Mouse (Mus musculus) large intestine, adult 2 months (tissue): Measurements from ENCODE around the gene Evl. TPM values are rescaled to one million over a fixed set of nuclear protein-coding genes. Genes with fewer than 3 reads are reported as not detected.
A peak's percentile ranks its signal among the peaks of the same experiment; 100 is the strongest.
"Not testable (repeated sequence)": the region's sequence is repeated elsewhere in the genome, so short reads cannot be mapped to it uniquely, and the experiment has no call there.

ENCODE experiments used
- DNase-seq: peaks from one replicate; pipeline ENCODE4 v3.0.0-alpha.2; 2012; ENCODE audit warnings: low read depth, low spot score
- WGBS: fragments of 180-500 bp; shearing (Covaris S2); methylation state at CpG from one replicate; pipeline ENCODE4 v1.1.7; 2018; 5-methylcytosine and 5-hydroxymethylcytosine counted together
- polyA plus RNA-seq: library from polyadenylated mRNA; depleted of rRNA; stranded (reverse); fragments of >200 nt; gene quantifications from 2 replicates; pipeline ENCODE4 v1.2.3, GENCODE M21; 2012; rRNA removed

Evl gene
- 26.9 and 27.2 TPM in 2 replicates for polyA plus RNA-seq

DNA sequence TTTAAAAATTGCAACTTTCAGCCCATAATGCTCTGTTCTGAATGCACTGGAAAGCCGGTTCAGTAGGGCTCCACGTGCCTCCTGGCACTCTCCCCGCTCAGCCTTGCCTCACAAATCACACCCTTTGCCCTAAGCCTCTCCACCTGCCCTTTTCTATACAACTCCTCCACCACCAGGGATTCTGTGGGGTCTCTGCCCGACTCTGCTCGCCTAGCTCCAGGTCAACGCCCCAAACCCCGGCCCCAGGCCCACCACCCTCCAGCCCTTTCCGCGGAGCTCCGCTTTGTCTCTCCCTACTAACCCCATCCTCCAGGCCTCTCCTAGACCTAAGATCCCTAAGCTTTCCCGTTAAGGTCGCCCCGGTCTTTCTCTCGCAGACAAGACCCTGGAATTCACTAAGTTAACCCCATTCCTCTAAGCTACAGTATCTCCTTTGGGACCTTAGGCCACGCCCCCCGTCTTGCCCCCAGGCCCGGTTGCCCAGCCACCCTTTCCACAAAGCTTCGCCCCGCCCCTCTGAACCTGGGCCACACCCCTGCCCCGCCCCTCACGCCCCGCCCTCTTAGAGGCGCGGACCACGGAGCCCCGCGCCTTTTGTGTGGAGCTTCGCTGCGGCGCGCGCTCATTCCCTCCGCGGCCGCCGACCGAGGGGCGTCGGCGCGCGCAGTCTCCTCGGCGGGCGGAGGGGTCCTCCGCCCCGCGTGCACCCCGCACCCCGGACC lies at the start of gene Evl:
Gene Evl (plus strand): TSS at position 601 of the 722 bp plus-strand sequence.
- WGBS = 3% methylated on average over 50 of the region's 50 CpGs
- DNase-seq = no peak

DNA sequence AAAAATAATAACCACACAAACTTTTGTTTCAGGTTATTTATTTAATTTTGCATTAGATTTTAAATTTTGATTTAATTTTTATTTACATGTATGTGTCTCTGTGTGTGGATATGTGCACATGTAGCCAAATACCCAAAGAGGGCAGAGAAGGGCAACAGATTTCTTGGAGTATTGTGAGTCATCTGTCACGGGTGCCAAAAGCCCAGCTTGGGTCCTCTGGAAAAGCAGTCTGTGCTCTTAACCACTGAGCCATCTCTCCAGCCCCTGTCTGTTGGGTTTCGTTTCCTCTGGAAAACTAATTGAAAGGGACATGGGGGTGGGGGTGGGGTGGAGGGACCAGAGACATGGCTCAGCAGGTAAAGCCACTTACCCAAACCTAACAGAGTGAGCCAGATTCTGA lies 48.7 kb upstream of the Evl start:
- WGBS = 72% methylated on average over 2 of the region's 2 CpGs

DNA sequence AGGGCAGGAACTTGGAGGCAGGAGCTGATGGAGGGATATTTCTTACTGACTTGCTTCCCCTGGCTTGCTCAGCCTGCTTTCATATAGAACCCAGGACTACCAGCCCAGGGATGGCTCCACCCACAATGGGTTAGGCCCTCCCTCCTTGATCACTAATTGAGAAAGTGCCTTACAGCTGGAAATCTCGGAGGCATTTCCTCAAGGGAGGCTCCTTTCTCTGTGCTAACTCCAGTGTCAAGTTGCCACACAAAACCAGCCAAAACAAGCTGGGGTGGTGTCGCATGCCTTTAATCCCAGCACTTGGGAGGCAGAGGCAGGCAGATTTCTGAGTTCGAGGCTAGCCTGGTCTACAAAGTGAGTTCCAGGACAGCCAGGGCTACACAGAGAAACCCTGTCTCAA lies 47.5 kb upstream of the Evl start:
- DNase-seq = not testable (repeated sequence)
- WGBS = 77% methylated on average over 3 of the region's 3 CpGs

More for the DNA sequence above, 48.7 kb upstream of the Evl start:
- DNase-seq = no peak

DNA sequence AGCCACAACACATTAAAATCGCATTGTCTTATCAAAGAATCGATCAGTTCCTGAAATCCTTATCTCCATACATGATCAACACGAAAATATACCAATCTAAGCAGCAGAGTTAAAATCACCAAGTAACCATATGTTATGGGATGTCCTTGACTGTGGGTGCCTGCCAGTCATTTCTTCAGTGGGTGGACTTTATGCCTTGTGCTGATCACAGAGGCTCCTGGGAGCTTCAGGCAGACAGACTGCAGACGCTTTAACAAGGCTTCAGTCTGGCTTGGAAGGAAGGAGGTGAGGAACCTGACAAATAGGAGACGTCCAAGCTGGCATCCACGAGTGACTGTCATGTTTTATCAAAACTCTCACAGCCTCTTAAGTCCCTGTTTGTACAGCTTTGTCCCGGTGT lies 43.9 kb upstream of the Evl start:
- WGBS = 66% methylated on average over 7 of the region's 7 CpGs
- DNase-seq = no peak

DNA sequence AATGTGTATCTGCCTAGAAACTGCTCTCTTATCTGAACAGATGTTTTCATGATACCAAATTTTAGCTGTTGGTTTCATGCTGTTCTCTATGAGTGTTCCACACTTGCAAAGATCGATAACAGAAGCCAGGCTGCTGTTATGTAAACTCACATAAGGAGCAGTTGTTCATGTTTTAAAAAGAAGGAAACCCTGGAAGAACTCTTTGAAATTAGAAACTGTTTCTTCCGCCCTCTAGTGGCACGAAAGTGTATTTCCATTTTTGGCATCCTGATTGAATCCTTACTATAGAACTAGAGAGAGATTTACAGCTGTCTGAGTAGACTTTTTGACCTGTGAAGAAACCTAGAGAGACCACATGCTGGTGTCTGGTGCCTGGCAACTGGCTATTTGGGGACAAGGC lies 43.5 kb upstream of the Evl start:
- WGBS = 2% methylated on average over 3 of the region's 3 CpGs
- peak; percentile 24 for DNase-seq

DNA sequence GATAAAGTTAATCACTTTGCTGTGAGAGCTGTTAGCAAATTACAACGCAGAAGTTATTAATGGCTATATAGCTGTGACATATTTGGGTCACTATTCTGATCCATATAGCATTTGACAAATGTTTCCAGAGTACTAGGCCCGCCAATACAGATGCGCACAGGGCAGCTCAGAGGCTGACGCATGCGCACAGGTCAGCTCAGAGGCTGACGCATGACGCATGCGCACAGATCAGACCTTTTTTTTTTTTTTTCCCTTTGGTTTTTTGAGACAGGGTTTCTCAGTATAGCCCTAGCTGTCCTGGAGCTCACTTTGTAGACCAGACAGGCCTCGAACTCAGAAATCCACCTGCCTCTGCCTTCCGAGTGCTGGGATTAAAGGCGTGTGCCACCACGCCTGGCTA lies 39.1 kb upstream of the Evl start:
- no peak for DNase-seq
- 94% methylated on average over 12 of the region's 12 CpGs for WGBS

DNA sequence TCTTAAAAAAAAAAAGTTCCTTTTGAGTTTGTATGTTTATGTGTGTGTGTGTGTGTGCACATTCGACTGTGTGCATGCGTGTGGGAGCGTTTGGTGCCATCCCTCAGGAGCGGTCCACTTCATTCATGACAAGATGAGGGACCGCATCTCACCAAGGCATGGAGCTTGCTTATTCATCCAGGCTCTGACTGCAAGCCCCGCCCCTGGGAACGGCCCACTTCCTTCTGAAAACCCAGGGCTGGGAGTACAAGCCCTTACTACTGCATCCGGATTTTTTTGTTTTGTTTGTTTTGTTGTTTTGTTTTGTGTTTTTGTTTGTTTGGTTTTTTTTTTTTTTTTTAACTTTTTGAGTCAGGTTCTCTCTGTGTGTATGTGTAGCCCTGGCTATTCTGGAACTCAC lies 35.1 kb upstream of the Evl start:
- DNase-seq = no peak
- 55% methylated on average over 8 of the region's 8 CpGs for WGBS

DNA sequence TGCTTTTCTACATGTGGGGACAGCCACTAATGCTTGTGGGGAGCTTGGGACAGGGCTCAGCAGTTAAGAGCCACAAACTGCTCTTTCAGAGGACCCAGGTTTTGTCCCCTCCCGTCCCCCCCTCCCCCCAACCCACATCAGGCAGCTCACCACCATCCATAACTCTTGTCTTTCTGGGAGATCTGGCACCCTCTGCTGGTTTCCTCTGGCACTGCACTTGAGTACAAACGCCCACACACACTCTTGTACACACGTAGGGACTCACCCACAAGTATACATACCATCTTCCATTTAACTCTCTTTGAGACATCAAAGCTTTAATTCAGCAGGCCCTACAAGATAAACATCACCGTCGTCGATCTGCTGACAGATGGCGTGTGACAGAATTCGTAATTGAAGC lies 25.3 kb upstream of the Evl start:
- WGBS = 52% methylated on average over 8 of the region's 8 CpGs
- DNase-seq = no peak

DNA sequence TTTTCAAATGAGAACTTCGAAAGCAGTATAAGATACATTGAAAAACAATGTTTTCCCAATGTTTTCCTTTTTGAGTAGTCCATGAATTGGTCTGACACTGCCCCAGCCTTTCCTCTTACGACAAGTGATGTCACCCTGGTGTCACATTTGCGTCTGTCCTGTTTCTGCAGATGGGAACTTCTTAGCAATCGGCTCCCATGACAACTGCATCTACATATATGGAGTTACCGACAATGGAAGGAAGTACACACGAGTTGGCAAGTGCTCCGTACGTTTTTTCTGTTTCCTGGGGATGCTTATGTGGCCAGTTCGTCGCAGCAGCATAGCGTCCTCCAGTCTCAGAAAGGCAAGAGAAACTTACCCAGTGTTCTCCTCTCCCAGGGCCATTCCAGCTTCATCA lies 20.0 kb upstream of the Evl start:
- no peak for DNase-seq
- 78% methylated on average over 11 of the region's 11 CpGs for WGBS

DNA sequence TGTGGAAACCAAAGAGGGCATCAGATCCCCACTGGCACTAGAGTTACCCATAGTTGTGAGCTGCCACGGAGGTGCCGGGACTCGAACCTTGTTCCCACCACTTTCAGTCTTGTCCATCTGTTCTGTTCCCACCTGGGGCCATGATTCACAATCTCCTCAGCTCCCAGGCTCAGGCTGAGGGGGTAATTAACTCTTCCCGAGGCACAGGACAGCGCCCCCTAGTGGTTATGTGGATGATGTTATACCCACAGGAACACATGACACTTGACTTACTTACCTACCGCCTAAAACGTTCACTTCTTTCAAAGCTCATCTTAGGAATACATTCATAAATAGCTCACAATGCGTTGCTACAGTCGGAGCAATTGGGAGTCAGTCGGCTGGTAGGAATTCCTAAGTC lies 18.1 kb upstream of the Evl start:
- no peak for DNase-seq
- WGBS = 74% methylated on average over 10 of the region's 10 CpGs

DNA sequence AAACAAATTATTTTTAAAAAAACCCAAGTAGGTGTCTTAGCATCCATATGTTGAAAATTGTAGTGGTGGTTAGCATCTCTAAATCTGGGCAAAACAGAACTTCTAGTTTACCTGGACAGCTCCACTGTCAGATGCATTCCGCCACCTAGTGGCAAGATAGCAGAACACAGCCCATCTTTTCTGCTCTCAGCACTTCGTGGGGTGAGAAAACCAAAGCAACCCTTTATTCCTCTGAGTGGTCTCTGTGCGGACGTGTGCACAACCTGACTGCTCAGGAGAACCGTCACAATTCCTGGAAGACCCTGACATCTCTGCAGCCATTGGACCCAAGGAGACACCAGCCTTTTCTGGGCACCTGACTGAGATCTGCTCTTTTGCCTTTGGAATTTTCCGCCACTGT lies 13.4 kb upstream of the Evl start:
- no peak for DNase-seq
- 25% methylated on average over 6 of the region's 6 CpGs for WGBS

DNA sequence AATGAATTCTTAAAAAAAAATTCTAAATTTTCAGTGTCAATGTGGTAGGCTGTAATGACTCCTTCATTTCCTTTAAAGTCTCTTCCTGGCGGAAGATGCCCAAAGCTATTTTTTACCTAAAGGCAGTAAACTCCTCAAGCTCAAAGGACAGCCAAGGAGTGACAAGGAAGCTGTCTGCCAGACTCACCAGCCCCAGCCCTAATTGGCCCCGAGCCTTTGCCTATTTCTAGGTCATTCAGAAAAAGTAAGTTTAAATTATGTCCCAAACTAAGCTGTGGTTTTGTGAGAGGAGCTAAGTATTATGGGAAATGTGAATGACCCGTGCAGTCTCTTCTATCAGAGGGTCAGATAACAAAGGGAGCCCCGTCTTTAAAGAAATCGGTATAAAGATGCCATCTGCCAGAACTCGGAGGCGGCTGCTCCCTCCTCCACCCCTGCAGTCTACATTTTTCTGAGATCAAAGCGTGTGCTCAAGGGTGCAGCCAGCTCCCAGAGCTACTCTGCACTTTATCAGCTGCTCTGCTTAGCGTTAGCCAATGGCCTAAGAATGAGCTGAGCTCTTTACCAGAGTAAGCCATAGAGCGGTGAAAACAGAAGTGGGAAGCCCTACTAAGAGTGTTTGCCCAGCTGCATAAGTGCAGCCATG lies 7.9 kb upstream of the Evl start:
- no peak for DNase-seq
- 10% methylated on average over 10 of the region's 10 CpGs for WGBS

DNA sequence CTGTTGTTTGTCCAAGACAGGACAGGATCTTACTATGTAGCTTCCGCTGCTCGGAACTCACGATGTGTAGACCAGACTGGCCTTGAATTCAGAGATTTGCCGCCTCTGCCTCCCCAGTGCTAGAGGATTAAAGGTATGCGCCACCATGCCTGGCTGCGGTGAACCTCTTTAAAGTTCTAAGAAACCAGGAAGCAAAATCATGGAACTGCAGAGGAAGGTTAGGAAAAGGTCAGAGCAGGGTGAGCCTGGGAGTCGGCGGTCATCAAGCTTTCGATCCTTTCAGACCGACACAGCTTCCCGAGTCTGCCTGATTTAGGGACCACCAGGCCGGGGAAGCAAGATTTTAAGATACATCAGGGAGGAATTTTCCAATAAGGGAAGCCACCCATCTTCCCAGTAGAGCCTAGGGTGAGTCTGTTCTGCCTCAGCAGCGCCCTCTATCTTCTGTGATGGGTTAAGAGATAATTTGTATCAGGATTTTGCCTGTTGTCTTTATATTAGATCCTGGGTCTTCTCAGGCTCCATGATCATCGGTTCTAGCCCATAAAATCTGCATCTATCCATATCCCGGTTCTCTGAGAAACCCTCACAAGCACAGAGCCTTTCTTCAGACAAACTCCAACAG lies 7.2 kb upstream of the Evl start:
- DNase-seq = no peak
- 64% methylated on average over 15 of the region's 15 CpGs for WGBS

DNA sequence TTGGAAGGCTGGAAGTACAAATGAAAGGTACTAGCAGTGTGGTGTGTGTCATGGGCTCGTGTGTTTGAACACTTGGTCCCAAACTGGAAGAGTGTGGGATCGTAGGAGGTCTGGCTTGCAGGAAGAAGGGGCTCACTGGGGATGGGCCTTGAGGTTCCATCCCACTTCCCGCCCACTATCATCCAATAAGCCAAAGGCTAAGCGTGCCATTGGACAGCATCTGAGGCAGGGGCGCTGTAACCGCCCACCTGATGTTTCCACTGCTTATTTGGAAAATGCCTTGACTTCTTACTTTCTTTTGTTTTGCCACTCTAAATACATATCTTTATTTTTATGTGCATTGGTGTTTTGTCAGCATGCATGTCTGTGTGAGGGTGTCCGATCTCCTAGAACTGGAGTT lies 2.8 kb upstream of the Evl start:
- WGBS = 87% methylated on average over 7 of the region's 7 CpGs
- no peak for DNase-seq

DNA sequence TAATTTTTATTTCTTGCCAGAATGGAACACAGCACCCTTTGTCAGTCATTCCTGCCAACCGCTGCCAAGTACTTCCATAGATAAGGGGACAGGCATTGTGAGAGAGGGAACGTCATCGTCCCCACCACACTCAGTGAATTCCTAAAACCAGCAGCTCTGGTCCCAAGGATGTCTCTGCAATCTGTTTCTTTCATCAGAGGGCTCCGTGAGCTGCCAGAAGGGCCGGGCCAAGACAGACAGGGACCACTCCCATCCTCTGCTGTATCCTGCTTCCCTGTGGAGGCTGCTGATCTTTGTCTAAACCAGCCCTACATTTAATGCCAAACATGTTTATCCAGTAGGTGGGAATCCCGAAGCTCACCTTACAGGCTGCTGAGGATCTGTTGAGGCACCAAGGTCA lies 1.4 kb upstream of the Evl start:
- DNase-seq = no peak

DNA sequence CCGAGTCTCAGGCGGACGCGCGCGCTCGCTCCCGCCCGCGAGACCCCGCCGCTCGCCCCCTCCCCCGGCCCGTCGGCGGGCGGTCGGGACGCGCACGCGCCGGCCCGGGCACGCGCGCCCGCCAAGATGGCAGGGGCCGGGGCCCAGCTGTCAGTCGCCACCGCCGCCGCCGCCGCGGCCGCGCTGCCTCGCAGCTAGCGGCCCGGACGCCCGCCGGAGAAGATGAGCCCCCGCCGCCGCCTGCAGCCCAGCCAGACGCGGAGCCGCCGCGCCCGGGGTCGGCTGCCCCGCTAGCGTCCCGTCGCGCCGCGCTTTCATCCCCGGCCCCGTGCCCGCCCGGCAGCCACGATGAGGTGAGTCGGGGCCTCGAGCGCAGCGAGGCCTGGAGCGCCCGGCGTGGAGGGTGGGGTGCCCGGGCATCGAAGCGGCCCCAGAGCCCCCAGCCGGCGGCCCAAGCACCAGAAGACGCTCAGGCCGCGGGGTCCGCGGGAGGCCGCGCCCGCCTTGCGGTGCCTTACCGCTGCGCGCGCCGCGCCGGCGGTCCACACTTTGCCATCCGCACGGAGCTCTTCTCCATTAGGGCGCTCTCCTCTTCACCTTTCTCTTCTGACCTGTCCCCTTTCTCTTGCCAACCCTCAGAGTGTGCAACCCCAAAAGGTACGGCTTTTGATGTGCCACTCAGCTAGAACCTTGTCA lies 489 bp downstream of the Evl start:
- under 1% methylated on average over 97 of the region's 100 CpGs for WGBS
- DNase-seq = no peak

More for the DNA sequence above, 1.4 kb upstream of the Evl start:
- WGBS = 33% methylated on average over 6 of the region's 6 CpGs

DNA sequence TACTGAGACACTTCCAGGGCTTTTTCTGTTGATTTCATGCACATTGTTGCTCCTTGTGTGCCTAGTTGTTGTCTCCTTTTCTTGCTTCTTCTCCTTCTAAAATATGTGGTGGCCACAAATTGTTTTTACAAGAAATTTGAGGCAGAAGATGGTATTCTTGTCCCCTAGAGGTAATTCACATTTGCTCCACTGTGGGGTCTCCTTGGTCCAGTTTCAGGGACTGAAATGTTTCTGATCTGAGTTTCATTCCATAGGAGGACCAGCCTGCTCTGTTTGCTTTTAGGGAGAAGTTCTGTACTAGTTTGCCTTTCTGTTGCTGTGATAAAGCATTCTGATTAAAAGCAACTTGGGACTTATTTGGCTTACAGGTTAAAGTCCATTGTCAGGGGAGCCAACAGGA lies 3.7 kb downstream of the Evl start:
- no peak for DNase-seq

DNA sequence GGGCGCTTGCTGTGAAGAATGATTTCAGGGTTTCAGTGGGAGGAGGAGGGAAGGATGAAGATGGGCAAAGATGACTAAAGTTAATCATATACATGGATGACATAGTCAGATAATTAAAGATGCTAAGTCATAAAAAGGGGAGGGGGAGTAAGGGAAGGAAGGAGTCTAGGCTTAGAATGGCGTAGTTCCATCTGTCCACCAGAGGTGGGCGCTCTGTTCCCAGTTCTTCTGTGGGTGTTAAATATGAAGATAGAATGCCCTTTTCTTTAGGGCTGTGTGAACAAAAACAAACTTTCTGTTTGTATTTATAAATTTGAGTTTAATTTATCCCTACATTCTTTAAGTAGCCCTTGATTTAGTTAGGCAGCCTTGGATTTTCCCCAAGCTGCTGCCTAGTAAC lies 8.7 kb downstream of the Evl start:
- 86% methylated on average over 3 of the region's 3 CpGs for WGBS
- no peak for DNase-seq

DNA sequence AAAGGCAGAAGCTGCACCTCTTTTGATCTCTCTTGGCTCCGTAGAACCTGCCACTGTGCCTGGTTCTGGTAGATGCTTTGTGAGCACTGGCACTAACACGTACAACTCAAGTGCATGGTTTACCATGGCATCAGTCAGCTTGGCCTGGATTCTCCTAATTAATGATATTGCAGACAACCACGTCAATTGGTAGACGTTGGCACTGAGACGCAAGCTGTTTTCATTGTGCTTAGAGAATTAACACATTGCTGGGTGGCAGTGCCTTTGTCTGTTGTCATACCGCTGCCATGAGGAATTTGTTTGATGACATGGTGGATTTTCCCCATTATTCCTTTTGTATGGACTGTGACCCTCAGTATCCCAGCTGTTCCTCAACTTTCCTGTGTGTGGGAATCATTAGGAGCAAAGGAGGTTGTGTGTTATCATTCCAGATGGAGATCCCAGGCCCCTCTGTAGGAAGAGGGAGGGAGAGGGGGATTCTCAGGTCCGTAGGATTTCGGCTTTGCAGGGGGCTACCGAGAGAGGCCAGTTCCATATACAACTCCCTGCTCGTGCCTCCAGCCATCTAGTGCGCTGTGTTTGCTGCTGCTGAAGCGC lies 10.5 kb downstream of the Evl start:
- no peak for DNase-seq
- 86% methylated on average over 12 of the region's 12 CpGs for WGBS

DNA sequence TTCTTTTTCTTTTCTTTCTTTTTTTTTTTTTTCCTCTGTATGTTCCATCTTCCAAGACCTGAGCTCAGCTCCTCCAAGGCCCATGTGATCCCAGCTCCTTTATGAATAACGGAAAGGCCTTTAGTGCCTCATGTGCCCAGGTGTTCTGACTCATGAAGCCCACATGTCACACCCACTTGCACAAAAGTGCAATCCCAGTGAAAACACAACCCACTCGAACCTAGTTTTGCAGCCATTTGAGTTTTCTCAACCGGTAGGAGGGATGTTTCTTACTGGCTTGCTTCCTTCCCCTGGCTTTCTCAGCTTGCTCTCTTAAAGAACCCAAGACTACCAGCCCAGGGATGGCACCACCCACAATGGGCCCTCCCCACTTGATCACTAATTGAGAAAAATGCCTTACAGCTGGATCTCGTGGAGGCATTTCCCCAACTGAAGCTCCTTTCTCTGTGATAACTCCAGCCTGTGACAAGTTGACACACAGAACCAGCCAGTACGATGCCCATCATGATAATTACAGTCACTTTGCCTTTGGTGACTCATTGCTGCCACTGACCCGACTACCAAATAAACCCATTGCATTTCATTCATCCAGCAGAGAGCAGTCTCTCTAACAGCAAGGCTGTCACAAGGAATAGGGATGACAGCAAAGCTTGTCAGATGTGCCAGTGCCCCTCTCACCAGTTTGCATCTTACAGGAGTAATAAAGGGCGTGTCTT lies 24.8 kb downstream of the Evl start:
- WGBS = 65% methylated on average over 7 of the region's 7 CpGs
- DNase-seq = no peak
